Mouse (Mus musculus) kidney, embryonic 16.5 days (tissue): ENCODE data around the gene Mtf1. TPM values are rescaled to one million over a fixed set of nuclear protein-coding genes. Genes with fewer than 3 reads are reported as not detected.

Experiments used
- ATAC-seq: fragments of 200-750 bp; cut with Nextera tagmentation; 2 replicates; pipeline ENCODE4 v1.8.0; 2017; ENCODE audit warnings: moderate TSS enrichment; ENCODE audit not compliant: low FRiP score, low TSS enrichment
- H3K27ac ChIP-seq: fragments of 300-500 bp; sonication (generic); 2 replicates; pipeline ENCODE4 v1.5.1; 2014; ENCODE audit warnings: low read length
- H3K27me3 ChIP-seq: fragments of 300-500 bp; sonication (generic); 2 replicates; pipeline ENCODE4 v1.6.1; 2014; ENCODE audit warnings: low read length, control low read depth, mixed read lengths; ENCODE audit not compliant: insufficient read depth
- H3K36me3 ChIP-seq: fragments of 300-500 bp; sonication (generic); 2 replicates; pipeline ENCODE4 v1.6.1; 2014; ENCODE audit warnings: low read length, control low read depth, mixed read lengths; ENCODE audit not compliant: insufficient read depth
- H3K4me1 ChIP-seq: fragments of 300-500 bp; sonication (generic); 2 replicates; pipeline ENCODE4 v1.6.1; 2014; ENCODE audit warnings: low read length, control low read depth, mixed read lengths; ENCODE audit not compliant: insufficient read depth
- H3K4me2 ChIP-seq: fragments of 300-500 bp; sonication (generic); replicated peaks from 2 replicates; pipeline ENCODE4 v1.6.1; 2014; ENCODE audit warnings: low read depth, low read length
- H3K4me3 ChIP-seq: fragments of 300-500 bp; sonication (generic); 2 replicates; pipeline ENCODE4 v1.5.1; 2014; ENCODE audit warnings: mild to moderate bottlenecking, low read length
- H3K9ac ChIP-seq: fragments of 300-500 bp; sonication (generic); replicated peaks from 2 replicates; pipeline ENCODE4 v1.6.1; 2014; ENCODE audit warnings: low read length
- H3K9me3 ChIP-seq: fragments of 300-500 bp; sonication (generic); 2 replicates; pipeline ENCODE4 v1.6.1; 2016; ENCODE audit warnings: low read length, control low read depth
- WGBS: fragments of 180-500 bp; shearing (Covaris S2); extraction: QIAGEN DNeasy Blood & Tissue Kit; methylation state at CpG from one replicate; pipeline ENCODE4 v1.1.7; 2014; 5-methylcytosine and 5-hydroxymethylcytosine counted together
- polyA plus RNA-seq: library from polyadenylated mRNA; unstranded; fragments of >200 nt; fragmentation: Nextera tagmentation; extraction: Ambion mirVana; gene quantifications from 2 replicates; pipeline ENCODE4 v1.2.1, GENCODE M21; 2015

Mtf1 gene
- polyA plus RNA-seq, 1 experiment from 2014 or later = 14.0 TPM

GRCm38 (mm10) chr4:124880599-124880998 is 78.7 kb downstream of the Mtf1 start, which contains the start of gene Epha10:
TSS of gene Epha10 (plus strand) at chr4:124880899.
- ATAC-seq = no peak
- Histone ChIP-seq H3K9ac (no peak within 1 kb of the TSS), H3K4me3 (peak within 1 kb of the TSS; percentile 36), H3K36me3 (no peaks in the 10 kb centered on the region), H3K9me3 (no peaks in the 10 kb centered on the region), H3K27me3 (peaks cover 62% of the 10 kb centered on the region), H3K4me2 (peak within 1 kb of the TSS; percentile 58), H3K27ac (no peak within 1 kb of the TSS), H3K4me1 (no peaks in the 10 kb centered on the region)
- WGBS = 2% methylated on average over 11 of the region's 11 CpGs

DNA sequence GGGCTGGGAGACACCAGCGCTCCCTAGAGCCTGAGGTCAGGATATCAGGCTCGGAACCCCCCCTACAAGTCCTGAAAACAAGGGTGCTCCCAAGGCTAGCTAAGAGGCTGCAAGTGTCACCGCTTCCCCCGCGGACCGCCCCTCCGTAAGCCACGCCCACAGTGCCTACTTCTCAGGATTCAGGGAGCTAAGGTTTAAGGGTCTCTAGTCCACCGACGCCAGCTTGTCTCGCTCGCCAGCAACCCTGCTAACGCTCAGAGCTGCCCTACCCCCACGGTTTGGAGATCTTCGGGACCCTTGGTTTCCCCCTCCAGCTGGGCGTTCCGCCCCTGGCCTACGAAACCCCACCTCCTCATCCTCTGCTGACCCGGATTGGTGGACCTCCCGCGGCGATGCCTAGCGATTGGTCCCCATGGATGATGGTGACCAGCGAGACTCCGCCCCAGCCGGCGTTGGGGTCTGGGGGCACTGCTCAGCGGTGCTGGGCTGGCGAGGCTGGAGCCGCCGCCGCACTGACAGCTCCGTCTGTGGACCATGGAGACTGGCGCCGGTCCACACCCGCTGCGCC is 79.5 kb downstream of the Mtf1 start:
- Histone ChIP-seq H3K36me3 (no peaks in the 10 kb centered on the region), H3K9me3 (no peaks in the 10 kb centered on the region), H3K4me3 (peak overlapping the region; percentile 36), H3K4me1 (no peaks in the 10 kb centered on the region), H3K9ac (no peak overlapping the region), H3K4me2 (peak overlapping the region; percentile 58), H3K27ac (no peak overlapping the region), H3K27me3 (peaks cover 70% of the 10 kb centered on the region)
- peak; percentile 69; the same call in 1 of the 2 replicates for ATAC-seq
- 1% methylated on average over 37 of the region's 37 CpGs for WGBS

DNA sequence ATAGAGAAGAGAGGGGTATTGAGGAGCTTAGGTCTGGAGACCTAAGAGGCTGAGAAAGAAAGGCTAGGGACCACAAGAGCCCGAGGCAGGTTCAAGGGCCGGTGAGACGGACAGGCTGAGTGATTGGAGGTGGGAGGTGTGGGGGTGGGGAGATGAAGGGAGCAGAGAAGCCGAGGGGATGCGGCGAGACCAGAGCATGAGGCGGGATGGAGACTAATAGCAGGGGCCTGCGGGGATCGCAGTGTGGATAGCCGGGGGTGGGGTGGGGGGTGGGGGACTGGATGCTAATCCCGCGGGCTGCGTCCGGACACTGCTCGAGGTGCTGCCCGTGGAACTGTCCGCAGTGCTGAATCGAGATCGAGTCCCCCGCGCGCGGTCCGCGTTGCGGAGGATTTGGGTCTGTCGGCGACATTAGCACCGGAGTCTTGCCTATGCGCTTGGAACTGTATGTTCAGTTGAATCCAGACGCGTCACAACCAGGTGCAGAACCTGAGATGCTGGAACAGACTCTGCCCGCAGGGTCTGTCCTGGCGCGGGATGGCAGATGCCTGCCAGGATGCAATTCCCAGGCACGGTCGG is 80.3 kb downstream of the Mtf1 start:
- peak; percentile 57; the same call in 1 of the 2 replicates for ATAC-seq
- H3K4me2 ChIP-seq = peak overlapping the region; percentile 58; the same call in 1 of the 2 replicates
- H3K27ac ChIP-seq = no peak overlapping the region
- no peak overlapping the region; the same call in 1 of the 2 replicates for H3K4me3 ChIP-seq
- H3K9ac ChIP-seq = no peak overlapping the region
- no peaks in the 10 kb centered on the region for H3K9me3 ChIP-seq
- H3K27me3 ChIP-seq = peaks cover 73% of the 10 kb centered on the region
- H3K36me3 ChIP-seq = no peaks in the 10 kb centered on the region
- H3K4me1 ChIP-seq = no peaks in the 10 kb centered on the region
- under 1% methylated on average over 37 of the region's 37 CpGs for WGBS

- H3K4me2 ChIP-seq = no peak overlapping the region
- H3K27ac ChIP-seq = no peak overlapping the region
- H3K4me1 ChIP-seq = no peaks in the 10 kb centered on the region
- H3K9me3 ChIP-seq = no peaks in the 10 kb centered on the region
- no peak for ATAC-seq
- no peak overlapping the region for H3K9ac ChIP-seq
- no peak overlapping the region for H3K4me3 ChIP-seq
- no peaks in the 10 kb centered on the region for H3K36me3 ChIP-seq
- 79% methylated on average over 7 of the region's 7 CpGs for WGBS
- peaks cover 57% of the 10 kb centered on the region for H3K27me3 ChIP-seq
Measured at GRCm38 (mm10) chr4:124888702-124889101, 86.8 kb downstream of the Mtf1 start.

DNA sequence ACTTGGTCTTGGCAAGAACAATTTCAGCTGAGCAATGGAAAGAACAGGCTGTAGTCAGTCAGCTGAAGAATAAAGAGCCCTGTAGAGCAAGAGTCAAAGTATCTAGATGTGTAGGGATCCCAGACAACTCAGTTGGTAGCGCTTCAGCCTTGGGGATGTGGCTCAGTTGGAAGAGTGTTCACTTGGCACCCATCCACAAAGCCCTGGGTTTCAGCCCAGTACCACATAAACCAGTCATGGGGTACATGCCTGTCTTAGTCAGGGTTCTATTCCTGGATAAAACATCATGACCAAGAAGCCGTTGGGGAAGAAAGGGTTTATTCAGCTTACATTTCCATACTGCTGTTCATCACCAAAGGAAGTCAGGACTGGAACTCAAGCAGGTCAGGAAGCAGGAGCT is 88.0 kb downstream of the Mtf1 start:
- Histone ChIP-seq H3K27me3 (peaks cover 60% of the 10 kb centered on the region), H3K4me2 (no peak overlapping the region), H3K4me1 (0 out of 2 replicates have a peak, but pooled peaks cover 6% of the 10 kb centered on the region), H3K4me3 (no peak overlapping the region), H3K9ac (no peak overlapping the region), H3K9me3 (no peaks in the 10 kb centered on the region), H3K27ac (no peak overlapping the region), H3K36me3 (no peaks in the 10 kb centered on the region)
- ATAC-seq = no peak
- 82% methylated on average over 2 of the region's 2 CpGs for WGBS

DNA sequence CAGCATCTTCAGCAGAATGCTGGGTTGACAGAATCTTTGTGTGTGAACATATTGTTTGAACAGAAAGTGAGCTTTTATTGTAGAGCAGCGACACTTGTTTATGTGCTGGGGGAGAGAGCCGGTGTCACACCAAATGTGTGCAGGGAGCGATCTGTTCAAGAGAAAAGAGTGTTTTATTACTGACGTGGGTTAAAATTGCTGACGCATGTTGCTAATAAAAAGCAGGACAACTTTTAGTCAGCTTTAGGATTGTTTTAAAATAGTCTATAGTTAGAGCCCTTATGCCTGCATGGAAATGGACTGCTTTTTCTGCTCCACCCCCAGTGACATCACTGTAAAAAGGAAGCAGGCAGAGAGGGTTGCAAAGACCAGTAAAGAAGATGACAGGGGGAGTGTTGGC is 88.9 kb downstream of the Mtf1 start:
- Histone ChIP-seq H3K9me3 (no peaks in the 10 kb centered on the region), H3K4me3 (no peak overlapping the region), H3K4me1 (0 out of 2 replicates have a peak, but pooled peaks cover 6% of the 10 kb centered on the region), H3K27me3 (peaks cover 62% of the 10 kb centered on the region), H3K9ac (no peak overlapping the region), H3K27ac (no peak overlapping the region), H3K36me3 (no peaks in the 10 kb centered on the region), H3K4me2 (no peak overlapping the region)
- no peak for ATAC-seq
- WGBS = 63% methylated on average over 5 of the region's 5 CpGs

DNA sequence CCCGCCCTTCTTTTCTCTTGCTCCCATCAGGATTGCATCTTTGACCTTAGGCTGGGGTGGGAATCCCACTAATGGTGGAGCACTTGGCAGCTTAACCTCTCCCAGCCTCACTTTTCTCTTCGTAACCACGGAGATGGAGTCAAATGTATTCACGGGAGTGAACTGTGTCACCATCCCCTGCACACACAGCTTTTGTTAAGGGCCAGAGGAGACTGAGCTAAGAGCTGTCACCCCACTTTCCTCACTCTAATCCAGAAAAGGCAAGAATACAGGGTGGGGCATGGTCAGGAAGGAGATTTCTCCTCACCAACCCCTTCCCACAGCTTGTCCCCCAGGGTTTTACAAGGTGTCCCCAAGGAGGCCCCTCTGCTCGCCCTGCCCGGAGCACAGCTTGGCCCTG is 91.9 kb downstream of the Mtf1 start:
- WGBS = 29% methylated on average over 6 of the region's 6 CpGs
- H3K27me3 ChIP-seq = peaks cover 64% of the 10 kb centered on the region
- H3K9ac ChIP-seq = no peak overlapping the region
- no peak for ATAC-seq
- no peaks in the 10 kb centered on the region for H3K36me3 ChIP-seq
- no peak overlapping the region for H3K4me3 ChIP-seq
- no peak overlapping the region for H3K27ac ChIP-seq
- H3K4me1 ChIP-seq = 0 out of 2 replicates have a peak, but pooled peaks cover 6% of the 10 kb centered on the region
- H3K9me3 ChIP-seq = no peaks in the 10 kb centered on the region
- H3K4me2 ChIP-seq = no peak overlapping the region

DNA sequence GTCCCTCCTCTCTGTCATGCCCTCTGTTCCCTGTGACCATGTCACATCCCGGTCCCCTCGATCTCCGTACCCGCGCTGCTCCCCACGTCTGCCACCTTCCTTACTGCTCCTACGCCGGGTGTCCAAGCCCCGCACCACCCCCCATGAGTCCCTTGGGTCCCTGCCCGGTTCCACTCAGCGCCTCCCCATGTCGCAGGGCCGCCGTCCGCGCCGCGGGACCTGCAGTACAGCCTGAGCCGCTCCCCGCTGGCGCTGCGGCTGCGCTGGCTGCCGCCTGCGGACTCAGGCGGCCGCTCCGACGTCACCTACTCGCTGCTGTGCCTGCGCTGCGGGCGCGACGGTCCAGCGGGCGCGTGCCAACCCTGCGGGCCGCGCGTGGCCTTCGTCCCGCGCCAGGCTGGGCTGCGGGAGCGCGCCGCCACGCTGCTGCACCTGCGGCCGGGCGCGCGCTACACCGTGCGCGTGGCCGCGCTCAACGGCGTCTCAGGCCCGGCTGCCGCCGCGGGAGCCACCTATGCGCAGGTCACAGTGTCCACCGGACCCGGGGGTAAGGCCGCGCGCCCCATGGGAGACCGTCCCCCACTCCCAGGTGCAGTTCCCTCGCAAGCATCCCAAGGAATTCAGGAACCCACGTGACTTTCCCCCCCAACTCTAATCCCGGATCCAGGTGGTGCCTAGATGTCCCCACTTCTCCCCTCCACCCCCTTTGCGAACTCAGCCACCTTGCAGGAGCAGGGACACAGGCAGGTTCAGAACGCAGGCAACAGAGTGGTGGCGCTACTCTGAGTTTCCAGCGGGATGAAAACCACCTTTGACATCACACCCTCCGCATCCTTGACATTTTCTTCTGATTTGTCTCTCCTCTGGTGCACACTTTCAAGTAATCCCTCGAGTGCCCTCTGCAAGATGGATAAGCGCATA is 92.9 kb downstream of the Mtf1 start:
- WGBS = 1% methylated on average over 81 of the region's 83 CpGs
- ATAC-seq = peak; percentile 39; the same call in 1 of the 2 replicates
- Histone ChIP-seq H3K4me3 (peak overlapping the region; percentile 49), H3K27me3 (peaks cover 73% of the 10 kb centered on the region), H3K36me3 (no peaks in the 10 kb centered on the region), H3K27ac (no peak overlapping the region), H3K9me3 (no peaks in the 10 kb centered on the region), H3K4me2 (peak overlapping the region; percentile 67), H3K4me1 (0 out of 2 replicates have a peak, but pooled peaks cover 6% of the 10 kb centered on the region), H3K9ac (no peak overlapping the region; the same call in 1 of the 2 replicates)

DNA sequence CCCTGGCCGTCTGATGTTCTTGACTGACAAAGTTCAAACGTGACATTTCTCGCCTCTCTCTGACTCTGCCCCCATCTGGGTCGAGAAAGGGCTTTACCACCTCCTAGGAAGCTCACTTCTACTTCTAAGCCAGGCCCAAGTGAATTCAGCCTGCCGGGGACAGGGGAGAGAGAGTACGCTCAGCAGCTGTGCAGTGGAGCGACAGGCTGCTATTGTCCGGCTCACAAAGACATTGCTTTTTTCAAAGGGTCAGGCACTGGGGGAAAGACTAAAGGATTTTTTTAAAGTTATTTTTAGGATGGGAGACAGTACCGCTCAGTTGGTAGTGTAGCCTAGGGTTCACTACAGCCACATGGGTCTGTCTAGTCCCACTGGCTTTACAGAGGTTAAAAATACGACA is 96.5 kb downstream of the Mtf1 start:
- Histone ChIP-seq H3K27me3 (peaks cover 55% of the 10 kb centered on the region), H3K9me3 (no peaks in the 10 kb centered on the region), H3K9ac (no peak overlapping the region), H3K36me3 (no peaks in the 10 kb centered on the region), H3K4me3 (no peak overlapping the region), H3K4me1 (0 out of 2 replicates have a peak, but pooled peaks cover 6% of the 10 kb centered on the region), H3K4me2 (no peak overlapping the region), H3K27ac (no peak overlapping the region)
- WGBS = 54% methylated on average over 10 of the region's 10 CpGs
- ATAC-seq = no peak
